Mouse (Mus musculus): ENCODE results near the gene 2010111I01Rik.

GRCm38 (mm10) chr13:63278141-63278631 is 313.5 kb downstream of the 2010111I01Rik start:
- TF ChIP-seq POLR2A (IDR thresholded peaks at IDR 0.05; ENCODE audit: low read depth, low read length) (no peak), CTCF (conservative IDR thresholded peaks at IDR 0.05; ENCODE audit: insufficient read depth, insufficient read length, low read depth, low read length) (no peak)

Data from kidney, adult 2 months (tissue).